Mouse (Mus musculus): ENCODE results near the gene Tmem26. TPM values are rescaled to one million over a fixed set of nuclear protein-coding genes. Genes with fewer than 3 reads are reported as not detected.

The Tmem26 gene
- total RNA-seq, 1 experiment: 0.09 TPM

- H3K9me3 ChIP-seq (ENCODE audit: control insufficient read depth, insufficient read depth, low read depth, low read length): no peaks in the 10 kb centered on the region
- no peak for DNase-seq (ENCODE audit: low read depth, low spot score)
- TF ChIP-seq HCFC1 (IDR thresholded peaks at IDR 0.05; ENCODE audit: borderline replicate concordance, insufficient read depth, low read length) (no peak), CHD2 (IDR thresholded peaks at IDR 0.05; ENCODE audit: low read depth, low read length) (no peak), ZNF384 (IDR thresholded peaks at IDR 0.05; ENCODE audit: low read depth, low read length) (no peak), ZC3H11A (IDR thresholded peaks at IDR 0.05; ENCODE audit: borderline replicate concordance, low read depth, low read length) (no peak), MAFK (IDR thresholded peaks at IDR 0.05; ENCODE audit: insufficient read depth, low read depth, low read length) (no peak)
Measured at GRCm38 (mm10) chr10:68782724-68783123, 59.3 kb downstream of the Tmem26 start.

GRCm38 (mm10) chr10:68783856-68784255 lies 60.4 kb downstream of the Tmem26 start:
- in situ Hi-C loops (cut with MboI; ENCODE audit: low sequenced_read_pairs in 2 of 2, unreplicated experiment in 2 of 2): no loop called here
- H3K36me3 ChIP-seq (ENCODE audit: control insufficient read depth, insufficient read depth, low read length, poor library complexity, severe bottlenecking): no peaks in the 10 kb centered on the region
- H3K9me3 ChIP-seq (ENCODE audit: control insufficient read depth, insufficient read depth, low read depth, low read length): no peaks in the 10 kb centered on the region
- no peak overlapping the region for H3K4me3 ChIP-seq (ENCODE audit: insufficient read depth in 1 of 2, low read depth in 1 of 2, low read length in 2 of 2, poor library complexity in 1 of 2, severe bottlenecking in 1 of 2)
- no peak for DNase-seq (ENCODE audit: low read depth, low spot score)
- H3K9ac ChIP-seq (ENCODE audit: insufficient read depth, low read depth, low read length, poor library complexity, severe bottlenecking): no peak overlapping the region
- no peak for TF ChIP-seq ZNF384 (IDR thresholded peaks at IDR 0.05; ENCODE audit: low read depth, low read length)
- no peak overlapping the region for H3K27ac ChIP-seq (ENCODE audit: insufficient read depth, low read depth, low read length, poor library complexity, severe bottlenecking)
- no peaks in the 10 kb centered on the region for H3K4me1 ChIP-seq (ENCODE audit: control insufficient read depth in 2 of 2, insufficient read depth in 2 of 2, low read length in 2 of 2, poor library complexity in 1 of 2)

More at GRCm38 (mm10) chr10:68782724-68783123, 59.3 kb downstream of the Tmem26 start:
- Histone ChIP-seq H3K36me3 (ENCODE audit: control insufficient read depth, insufficient read depth, low read length, poor library complexity, severe bottlenecking) (no peaks in the 10 kb centered on the region), H3K9ac (ENCODE audit: insufficient read depth, low read depth, low read length, poor library complexity, severe bottlenecking) (no peak overlapping the region), H3K27ac (ENCODE audit: insufficient read depth, low read depth, low read length, poor library complexity, severe bottlenecking) (no peak overlapping the region), H3K4me3 (ENCODE audit: insufficient read depth in 1 of 2, low read depth in 1 of 2, low read length in 2 of 2, poor library complexity in 1 of 2, severe bottlenecking in 1 of 2) (no peak overlapping the region), H3K4me1 (ENCODE audit: control insufficient read depth in 2 of 2, insufficient read depth in 2 of 2, low read length in 2 of 2, poor library complexity in 1 of 2) (no peaks in the 10 kb centered on the region)
- in situ Hi-C loops (cut with MboI; ENCODE audit: low sequenced_read_pairs in 2 of 2, unreplicated experiment in 2 of 2): no loop called here

DNA sequence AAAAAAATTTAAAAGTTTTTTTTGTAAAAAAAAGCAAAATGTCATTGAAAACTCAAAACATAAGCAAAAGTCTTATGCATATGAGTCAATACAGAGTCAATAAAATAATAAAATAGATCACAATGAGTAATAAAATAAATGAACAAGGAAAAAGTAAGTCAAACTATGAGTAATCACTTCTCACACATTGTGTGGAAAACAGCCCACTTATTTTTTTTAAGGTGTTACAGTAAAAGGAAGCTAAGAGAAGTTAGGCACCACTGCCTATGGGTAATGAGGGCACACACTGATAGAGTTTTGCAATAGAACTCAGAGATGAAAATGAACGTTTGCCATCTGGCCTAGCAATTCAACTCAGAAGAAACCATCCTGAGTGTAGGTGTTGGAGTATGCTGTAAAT lies 61.0 kb downstream of the Tmem26 start:
- Histone ChIP-seq H3K27ac (ENCODE audit: insufficient read depth, low read depth, low read length, poor library complexity, severe bottlenecking) (no peak overlapping the region), H3K4me1 (ENCODE audit: control insufficient read depth in 2 of 2, insufficient read depth in 2 of 2, low read length in 2 of 2, poor library complexity in 1 of 2) (no peaks in the 10 kb centered on the region), H3K4me3 (ENCODE audit: insufficient read depth in 1 of 2, low read depth in 1 of 2, low read length in 2 of 2, poor library complexity in 1 of 2, severe bottlenecking in 1 of 2) (no peak overlapping the region), H3K9me3 (ENCODE audit: control insufficient read depth, insufficient read depth, low read depth, low read length) (no peaks in the 10 kb centered on the region), H3K36me3 (ENCODE audit: control insufficient read depth, insufficient read depth, low read length, poor library complexity, severe bottlenecking) (no peaks in the 10 kb centered on the region), H3K9ac (ENCODE audit: insufficient read depth, low read depth, low read length, poor library complexity, severe bottlenecking) (no peak overlapping the region)
- DNase-seq (ENCODE audit: low read depth, low spot score): no peak
- in situ Hi-C loops (cut with MboI; ENCODE audit: low sequenced_read_pairs in 2 of 2, unreplicated experiment in 2 of 2): no loop called here
- no peak for TF ChIP-seq MAFK (IDR thresholded peaks at IDR 0.05; ENCODE audit: insufficient read depth, low read depth, low read length)
- TF ChIP-seq HCFC1 (IDR thresholded peaks at IDR 0.05; ENCODE audit: borderline replicate concordance, insufficient read depth, low read length): no peak
- TF ChIP-seq CHD2 (IDR thresholded peaks at IDR 0.05; ENCODE audit: low read depth, low read length): no peak
- no peak for TF ChIP-seq ZC3H11A (IDR thresholded peaks at IDR 0.05; ENCODE audit: borderline replicate concordance, low read depth, low read length)
- TF ChIP-seq ZNF384 (IDR thresholded peaks at IDR 0.05; ENCODE audit: low read depth, low read length): no peak

DNA sequence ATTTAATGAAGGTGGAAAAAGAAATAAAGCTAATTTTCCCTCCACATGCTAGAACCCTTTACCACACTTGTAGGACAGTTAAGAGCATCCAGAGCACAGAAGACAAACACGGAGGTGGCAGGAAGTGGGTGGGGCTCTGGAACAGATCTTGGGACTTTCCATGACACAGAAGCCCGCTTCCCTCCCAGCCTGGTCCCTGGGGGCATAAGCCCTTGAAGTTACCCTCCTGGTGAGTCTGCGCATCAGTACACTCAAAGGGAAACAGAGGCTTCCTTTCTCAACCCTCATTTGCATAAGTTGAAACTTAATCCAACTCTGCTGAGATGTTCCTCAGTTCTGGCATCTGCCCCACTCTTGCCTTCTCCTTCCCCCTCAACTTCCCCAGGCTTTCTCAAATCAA lies 72.0 kb downstream of the Tmem26 start:
- TF ChIP-seq CHD2 (IDR thresholded peaks at IDR 0.05; ENCODE audit: low read depth, low read length): no peak
- no peak for TF ChIP-seq HCFC1 (IDR thresholded peaks at IDR 0.05; ENCODE audit: borderline replicate concordance, insufficient read depth, low read length)
- TF ChIP-seq ZNF384 (IDR thresholded peaks at IDR 0.05; ENCODE audit: low read depth, low read length): no peak
- TF ChIP-seq ZC3H11A (IDR thresholded peaks at IDR 0.05; ENCODE audit: borderline replicate concordance, low read depth, low read length): no peak
- TF ChIP-seq MAFK (IDR thresholded peaks at IDR 0.05; ENCODE audit: insufficient read depth, low read depth, low read length): no peak
- in situ Hi-C loops (cut with MboI; ENCODE audit: low sequenced_read_pairs in 2 of 2, unreplicated experiment in 2 of 2): no loop called here
- peaks cover 4 to 6% of the 10 kb centered on the region in 2 experiments for H3K4me1 ChIP-seq (ENCODE audit: control insufficient read depth in 2 of 2, insufficient read depth in 2 of 2, low read length in 2 of 2, poor library complexity in 1 of 2)
- H3K9me3 ChIP-seq (ENCODE audit: control insufficient read depth, insufficient read depth, low read depth, low read length): no peaks in the 10 kb centered on the region
- no peak overlapping the region for H3K27ac ChIP-seq (ENCODE audit: insufficient read depth, low read depth, low read length, poor library complexity, severe bottlenecking)
- DNase-seq (ENCODE audit: low read depth, low spot score): peak; percentile 94
- H3K4me3 ChIP-seq (ENCODE audit: insufficient read depth in 1 of 2, low read depth in 1 of 2, low read length in 2 of 2, poor library complexity in 1 of 2, severe bottlenecking in 1 of 2): 0 out of 4 replicates have a peak overlapping the region, but pooled peaks of 1 of the 2 experiments have one; percentile 15
- H3K9ac ChIP-seq (ENCODE audit: insufficient read depth, low read depth, low read length, poor library complexity, severe bottlenecking): no peak overlapping the region
- H3K36me3 ChIP-seq (ENCODE audit: control insufficient read depth, insufficient read depth, low read length, poor library complexity, severe bottlenecking): no peaks in the 10 kb centered on the region

- in situ Hi-C loops (cut with MboI; ENCODE audit: low sequenced_read_pairs in 2 of 2, unreplicated experiment in 2 of 2): no loop called here
- TF ChIP-seq ZC3H11A (IDR thresholded peaks at IDR 0.05; ENCODE audit: borderline replicate concordance, low read depth, low read length) (no peak), ZNF384 (IDR thresholded peaks at IDR 0.05; ENCODE audit: low read depth, low read length) (no peak), MAFK (IDR thresholded peaks at IDR 0.05; ENCODE audit: insufficient read depth, low read depth, low read length) (no peak), HCFC1 (IDR thresholded peaks at IDR 0.05; ENCODE audit: borderline replicate concordance, insufficient read depth, low read length) (no peak), CHD2 (IDR thresholded peaks at IDR 0.05; ENCODE audit: low read depth, low read length) (no peak)
- Histone ChIP-seq H3K9ac (ENCODE audit: insufficient read depth, low read depth, low read length, poor library complexity, severe bottlenecking) (no peak overlapping the region), H3K9me3 (ENCODE audit: control insufficient read depth, insufficient read depth, low read depth, low read length) (no peaks in the 10 kb centered on the region), H3K4me1 (ENCODE audit: control insufficient read depth in 2 of 2, insufficient read depth in 2 of 2, low read length in 2 of 2, poor library complexity in 1 of 2) (peaks cover 3 to 4% of the 10 kb centered on the region in 2 experiments), H3K4me3 (ENCODE audit: insufficient read depth in 1 of 2, low read depth in 1 of 2, low read length in 2 of 2, poor library complexity in 1 of 2, severe bottlenecking in 1 of 2) (no peak overlapping the region), H3K36me3 (ENCODE audit: control insufficient read depth, insufficient read depth, low read length, poor library complexity, severe bottlenecking) (no peaks in the 10 kb centered on the region), H3K27ac (ENCODE audit: insufficient read depth, low read depth, low read length, poor library complexity, severe bottlenecking) (no peak overlapping the region)
- no peak for DNase-seq (ENCODE audit: low read depth, low spot score)
Measured at GRCm38 (mm10) chr10:68799883-68800282, 76.4 kb downstream of the Tmem26 start.

Measured in ES-E14 (cell line).